Mouse (Mus musculus) heart, adult 2 months (tissue): ENCODE measurements around the gene Zfp697.

Experiments
- CTCF ChIP-seq: fragments of 200-600 bp; IDR thresholded peaks from 2 replicates; pipeline ENCODE4 v1.8.1; 2022; ENCODE audit warnings: antibody characterized with exemption, mild to moderate bottlenecking, moderate library complexity
- POLR2A ChIP-seq: fragments of 200-500 bp; IDR thresholded peaks from 2 replicates; pipeline ENCODE4 v1.6.1; 2011; ENCODE audit warnings: mild to moderate bottlenecking, low read depth, low read length, control low read depth; ENCODE audit not compliant: insufficient read depth

DNA sequence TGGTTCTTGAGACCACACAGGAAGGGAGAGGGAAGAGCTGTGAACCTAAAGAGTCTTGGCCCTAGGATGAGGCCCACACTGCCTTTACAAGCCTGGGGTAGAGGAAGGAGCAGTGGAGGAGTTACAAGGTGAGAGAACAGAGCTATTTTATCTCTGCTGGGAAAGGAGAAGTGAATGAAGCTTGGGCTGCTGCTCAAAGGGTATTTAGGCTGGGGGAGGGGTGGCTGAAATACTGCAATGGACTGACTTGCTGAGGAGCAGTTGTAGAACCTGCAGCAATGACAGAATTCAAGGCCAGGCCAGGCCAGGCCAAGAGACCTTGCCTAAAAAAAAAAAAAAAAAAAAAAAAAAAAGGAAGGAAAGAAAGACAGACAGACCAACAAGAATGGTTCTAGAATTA is 46.9 kb upstream of the Zfp697 start:
- TF ChIP-seq POLR2A (no peak), CTCF (no peak)
